Mouse (Mus musculus) stomach, embryonic 15.5 days (tissue): ENCODE results near the gene Col23a1. TPM values are rescaled to one million over a fixed set of nuclear protein-coding genes. Genes with fewer than 3 reads are reported as not detected.
A peak's percentile ranks its signal among the peaks of the same experiment; 100 is the strongest.

ENCODE experiments used
- ATAC-seq: fragments of 200-750 bp; cut with Nextera tagmentation; 2 replicates; pipeline ENCODE4 v1.8.0; 2017; ENCODE audit warnings: low read depth, moderate number of reproducible peaks, moderate TSS enrichment; ENCODE audit not compliant: insufficient read depth, low FRiP score
- H3K27ac ChIP-seq: fragments of 300-500 bp; sonication (generic); 2 replicates; pipeline ENCODE4 v1.5.1; 2015; ENCODE audit warnings: mild to moderate bottlenecking, inconsistent platforms
- H3K27me3 ChIP-seq: fragments of 300-500 bp; sonication (generic); replicated peaks from 2 replicates; pipeline ENCODE4 v1.6.1; 2015; ENCODE audit warnings: inconsistent platforms
- H3K36me3 ChIP-seq: fragments of 300-500 bp; sonication (generic); 2 replicates; pipeline ENCODE4 v1.6.1; 2015; ENCODE audit warnings: inconsistent platforms
- H3K4me1 ChIP-seq: fragments of 300-500 bp; sonication (generic); 2 replicates; pipeline ENCODE4 v1.6.1; 2015; ENCODE audit warnings: inconsistent platforms
- H3K4me2 ChIP-seq: fragments of 300-500 bp; sonication (generic); 2 replicates; pipeline ENCODE4 v1.6.1; 2015; ENCODE audit warnings: mild to moderate bottlenecking, inconsistent platforms
- H3K4me3 ChIP-seq: fragments of 300-500 bp; sonication (generic); replicated peaks from 2 replicates; pipeline ENCODE4 v1.5.1; 2015; ENCODE audit warnings: inconsistent platforms
- H3K9ac ChIP-seq: fragments of 300-500 bp; sonication (generic); 2 replicates; pipeline ENCODE4 v1.6.1; 2015; ENCODE audit warnings: inconsistent platforms
- H3K9me3 ChIP-seq: fragments of 300-500 bp; sonication (generic); 2 replicates; pipeline ENCODE4 v1.6.1; 2016; ENCODE audit warnings: inconsistent platforms
- WGBS: fragments of 180-500 bp; shearing (Covaris S2); methylation state at CpG from one replicate; pipeline ENCODE4 v1.1.7; 2015; 5-methylcytosine and 5-hydroxymethylcytosine counted together
- polyA plus RNA-seq: library from polyadenylated mRNA; unstranded; fragments of >200 nt; fragmentation: Nextera tagmentation; extraction: Ambion mirVana; gene quantifications from 2 replicates; pipeline ENCODE4 v1.2.1, GENCODE M21; 2015

The Col23a1 gene
- 18.6 and 21.2 TPM in 2 replicates for polyA plus RNA-seq

DNA sequence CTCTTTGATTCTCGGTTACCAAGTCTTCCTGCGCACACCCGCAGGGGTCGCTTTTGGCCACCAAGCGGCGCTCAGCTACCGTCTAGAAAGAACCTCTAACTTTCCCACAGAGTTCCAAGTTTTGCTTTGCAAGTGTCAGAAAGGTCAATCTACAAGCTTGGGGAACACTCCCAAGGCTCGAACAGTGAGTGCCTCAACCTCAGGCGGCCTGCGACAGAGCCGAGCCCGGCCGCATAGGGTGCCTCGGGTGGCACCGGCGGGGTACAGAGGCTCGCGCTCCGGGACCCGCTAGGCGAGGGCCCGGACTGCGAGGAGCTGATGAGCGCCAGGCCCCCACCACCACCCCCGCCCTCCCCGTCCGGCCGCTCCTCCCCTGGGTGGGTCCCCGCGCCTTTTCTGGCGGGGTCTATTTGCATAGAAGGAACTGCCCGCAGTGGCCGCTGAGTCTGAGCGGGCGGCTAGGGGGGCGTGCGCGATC lies at the start of gene Col23a1:
Gene Col23a1, plus strand, starts transcription at position 357 of the 478 bp plus-strand sequence.
- no peaks in the 10 kb centered on the region for H3K36me3 ChIP-seq
- peaks cover 4% of the 10 kb centered on the region; the same call in 1 of the 2 replicates for H3K4me1 ChIP-seq
- H3K27me3 ChIP-seq = no peaks in the 10 kb centered on the region
- WGBS = 1% methylated on average over 35 of the region's 38 CpGs
- peak; percentile 86 for ATAC-seq
- H3K27ac ChIP-seq = peak within 1 kb of the TSS; percentile 88
- H3K9ac ChIP-seq = peak within 1 kb of the TSS; percentile 37; the same call in 1 of the 2 replicates
- no peaks in the 10 kb centered on the region for H3K9me3 ChIP-seq
- peak within 1 kb of the TSS; percentile 64 for H3K4me3 ChIP-seq
- peak within 1 kb of the TSS; percentile 94 for H3K4me2 ChIP-seq

DNA sequence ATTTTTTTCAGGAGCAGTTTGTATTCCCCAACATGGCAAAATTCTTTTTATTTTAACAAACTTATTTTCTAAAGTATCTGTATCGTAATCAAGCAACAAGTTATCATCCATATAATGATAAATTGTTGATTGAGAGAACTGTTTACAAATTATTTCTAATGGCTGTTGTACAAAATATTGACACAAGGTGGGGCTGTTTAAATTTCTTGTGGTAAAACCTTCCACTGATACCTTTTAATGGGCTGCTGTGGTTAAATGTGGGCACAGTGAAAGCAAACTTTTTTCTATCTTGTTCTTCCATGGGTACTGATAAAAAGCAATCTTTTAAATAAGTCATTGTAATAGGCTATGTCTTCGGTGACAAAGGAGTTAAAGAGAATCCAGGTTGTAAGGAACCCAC lies 46.8 kb upstream of the Col23a1 start:
- ATAC-seq = no peak
- Histone ChIP-seq H3K4me3 (no peak overlapping the region), H3K9ac (no peak overlapping the region), H3K4me2 (no peak overlapping the region), H3K36me3 (no peaks in the 10 kb centered on the region), H3K27me3 (no peaks in the 10 kb centered on the region), H3K4me1 (no peaks in the 10 kb centered on the region), H3K9me3 (no peaks in the 10 kb centered on the region), H3K27ac (no peak overlapping the region)
- WGBS = 84% methylated on average over 2 of the region's 2 CpGs

DNA sequence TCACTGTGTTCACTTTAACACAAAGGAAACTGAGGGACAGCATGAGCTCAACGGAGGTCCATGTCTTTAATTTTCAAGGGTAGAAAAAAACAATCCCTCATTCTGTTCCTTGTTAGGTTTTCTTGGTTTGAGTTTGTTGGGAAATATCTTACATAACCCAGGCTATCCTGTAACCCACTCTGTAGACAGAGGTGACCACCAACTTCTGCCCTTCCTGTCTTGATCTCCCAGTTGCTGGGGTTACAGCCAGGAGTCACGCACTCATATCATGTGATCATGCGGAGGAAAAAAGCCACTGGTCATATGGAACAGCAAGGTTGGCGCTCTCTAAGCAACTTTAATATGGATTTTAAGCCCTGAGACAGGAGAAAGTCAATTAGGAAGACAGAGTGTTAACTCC lies 32.7 kb upstream of the Col23a1 start:
- Histone ChIP-seq H3K27ac (no peak overlapping the region), H3K27me3 (no peaks in the 10 kb centered on the region), H3K9ac (no peak overlapping the region), H3K4me1 (no peaks in the 10 kb centered on the region), H3K36me3 (no peaks in the 10 kb centered on the region), H3K4me3 (no peak overlapping the region), H3K4me2 (no peak overlapping the region), H3K9me3 (no peaks in the 10 kb centered on the region)
- 88% methylated on average over 4 of the region's 4 CpGs for WGBS
- ATAC-seq = no peak

DNA sequence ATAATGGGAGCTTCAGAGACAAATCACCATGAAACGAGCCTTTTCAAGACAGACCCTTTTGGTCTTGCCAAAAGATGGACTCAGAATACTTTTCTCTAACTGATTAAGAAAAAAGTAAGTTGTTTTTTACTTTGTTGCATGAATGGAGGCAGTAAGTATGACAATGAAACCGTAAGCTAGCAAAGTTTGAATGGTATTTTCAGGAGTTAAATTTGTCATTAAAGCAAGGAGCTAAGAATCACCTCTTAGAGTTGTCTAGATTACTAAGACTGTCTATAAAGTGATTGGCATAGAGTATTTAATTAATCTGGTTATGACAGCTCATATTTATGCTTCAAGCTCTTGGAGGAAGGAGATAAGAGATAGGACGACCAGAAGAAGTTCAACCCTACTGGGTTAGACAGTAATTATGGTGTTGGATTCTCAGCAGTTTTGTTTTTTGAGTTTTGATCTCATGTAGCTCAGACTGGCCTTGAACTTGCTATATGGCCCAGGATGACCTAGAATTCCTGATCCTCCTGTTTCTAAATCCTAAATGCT lies 28.0 kb upstream of the Col23a1 start, which contains the start of gene Clk4:
Gene Clk4, plus strand, starts transcription at position 51 of the 540 bp plus-strand sequence.
- peak within 1 kb of the TSS; percentile 48; the same call in 1 of the 2 replicates for H3K9ac ChIP-seq
- H3K4me3 ChIP-seq = peak within 1 kb of the TSS; percentile 99
- WGBS = 85% methylated on average over 3 of the region's 3 CpGs
- H3K4me1 ChIP-seq = peaks cover 10% of the 10 kb centered on the region
- peak within 1 kb of the TSS; percentile 91 for H3K27ac ChIP-seq
- H3K4me2 ChIP-seq = peak within 1 kb of the TSS; percentile 94
- no peaks in the 10 kb centered on the region for H3K9me3 ChIP-seq
- ATAC-seq = no peak
- H3K27me3 ChIP-seq = no peaks in the 10 kb centered on the region
- no peaks in the 10 kb centered on the region for H3K36me3 ChIP-seq

DNA sequence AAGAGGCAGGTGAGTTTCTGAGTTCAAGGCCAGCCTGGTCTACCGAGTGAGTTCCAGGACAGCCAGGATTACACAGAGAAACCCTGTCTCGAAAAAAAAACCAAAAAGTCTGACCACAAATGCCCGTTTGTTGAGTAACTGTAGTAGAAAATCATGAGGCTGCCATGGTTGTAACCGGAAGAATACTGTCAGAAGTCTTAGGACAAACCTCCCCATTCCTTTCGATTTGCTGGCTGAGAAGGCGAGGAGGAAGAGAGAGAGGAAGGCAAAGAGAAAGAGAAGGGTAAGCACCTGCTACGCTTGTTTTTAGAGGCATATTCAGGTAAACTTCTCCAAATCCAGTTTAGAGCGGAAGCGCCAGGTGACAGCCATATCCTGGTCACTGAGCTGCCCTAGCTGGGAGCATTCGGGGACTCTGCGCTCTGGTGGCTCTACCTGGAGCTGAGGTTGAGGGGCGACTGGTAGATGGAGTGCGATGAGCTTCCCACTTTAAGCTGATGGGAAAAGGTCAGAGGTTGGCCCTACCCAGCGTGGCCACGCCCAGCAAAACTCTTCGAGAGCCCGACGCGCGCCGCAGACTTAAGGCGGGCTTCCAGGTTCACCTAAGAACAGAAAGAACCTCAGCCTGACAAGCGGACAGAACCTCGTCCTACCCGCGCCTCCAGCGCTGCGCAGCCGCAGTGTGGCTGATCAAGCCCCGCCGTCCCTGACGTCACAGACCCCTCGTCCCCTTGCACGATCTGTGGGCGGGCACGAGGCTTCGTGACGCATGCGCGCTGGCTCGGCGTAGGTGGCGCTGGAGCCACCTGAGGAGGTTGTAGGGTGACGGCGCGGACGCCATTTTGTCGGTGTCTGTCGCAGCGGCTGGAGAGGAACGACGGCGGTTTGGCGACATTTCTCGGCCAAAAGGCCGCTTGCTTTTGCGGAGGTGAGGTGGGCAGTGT lies 27.1 kb upstream of the Col23a1 start, which contains the start of gene BC049762:
Gene BC049762, minus strand, starts transcription at position 705 of the 944 bp plus-strand sequence.
- Histone ChIP-seq H3K36me3 (peaks cover 3% of the 10 kb centered on the region; the same call in 1 of the 2 replicates), H3K4me2 (peak within 1 kb of the TSS; percentile 94), H3K9ac (peak within 1 kb of the TSS; percentile 97), H3K4me1 (peaks cover 10% of the 10 kb centered on the region), H3K27me3 (no peaks in the 10 kb centered on the region), H3K9me3 (no peaks in the 10 kb centered on the region), H3K27ac (peak within 1 kb of the TSS; percentile 91), H3K4me3 (peak within 1 kb of the TSS; percentile 99)
- ATAC-seq = peak; percentile 97
- WGBS = 7% methylated on average over 57 of the region's 57 CpGs

DNA sequence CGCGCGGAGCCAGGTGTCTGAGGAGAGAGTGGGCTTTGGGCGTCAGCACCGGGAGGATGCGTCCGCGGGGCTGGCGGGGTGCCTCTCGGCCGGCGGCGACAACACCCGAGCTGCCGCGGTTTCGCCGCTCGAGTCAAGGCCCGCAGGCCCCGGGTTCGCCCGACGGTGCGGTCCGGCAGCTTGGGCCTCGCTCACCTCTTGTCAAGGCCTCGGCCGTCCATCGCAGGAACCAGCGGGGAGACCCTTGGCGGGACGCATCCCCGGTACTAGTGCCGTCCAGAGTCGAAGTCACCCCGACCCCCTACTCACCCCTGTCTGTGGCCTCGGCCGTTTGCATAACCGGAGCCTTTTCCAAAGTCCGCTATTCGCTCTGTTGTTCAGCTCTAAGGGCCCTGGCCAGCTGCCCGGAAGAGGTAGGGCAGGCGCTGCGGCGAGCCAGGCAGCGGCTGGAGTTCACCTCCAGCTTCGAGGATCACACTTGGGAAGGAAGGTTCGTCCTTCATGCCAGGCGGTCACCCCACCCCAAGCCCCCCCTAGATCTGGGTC lies 26.4 kb upstream of the Col23a1 start:
- H3K9ac ChIP-seq = peak overlapping the region; percentile 97
- H3K4me2 ChIP-seq = peak overlapping the region; percentile 71
- H3K27me3 ChIP-seq = no peaks in the 10 kb centered on the region
- peak overlapping the region; percentile 99 for H3K4me3 ChIP-seq
- H3K4me1 ChIP-seq = peaks cover 10% of the 10 kb centered on the region
- WGBS = 0% methylated on average over 46 of the region's 50 CpGs
- ATAC-seq = peak; percentile 45
- H3K36me3 ChIP-seq = peaks cover 3% of the 10 kb centered on the region; the same call in 1 of the 2 replicates
- H3K27ac ChIP-seq = peak overlapping the region; percentile 90
- no peaks in the 10 kb centered on the region for H3K9me3 ChIP-seq

DNA sequence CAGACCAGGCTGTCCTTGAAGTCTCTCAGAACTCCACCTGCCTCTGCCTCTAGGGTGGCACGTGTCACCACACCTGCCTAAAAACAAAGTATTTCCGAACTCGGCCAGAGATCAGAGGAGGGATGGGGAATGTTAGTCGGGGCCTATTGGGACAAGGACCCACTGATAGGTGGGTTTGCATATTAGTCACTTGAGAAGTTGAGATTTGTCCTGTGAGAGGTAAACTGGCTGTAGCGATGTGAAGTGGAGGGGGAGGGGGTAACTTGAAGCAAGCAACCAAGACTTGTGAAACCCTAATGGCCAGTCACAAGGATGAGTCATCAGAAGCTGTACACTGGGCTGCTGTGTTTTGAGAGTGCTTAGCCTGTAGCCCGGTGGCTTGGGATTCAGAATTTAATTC lies 25.4 kb upstream of the Col23a1 start:
- Histone ChIP-seq H3K36me3 (peaks cover 3% of the 10 kb centered on the region; the same call in 1 of the 2 replicates), H3K27me3 (no peaks in the 10 kb centered on the region), H3K27ac (peak overlapping the region; percentile 18; the same call in 1 of the 2 replicates), H3K4me1 (peaks cover 10% of the 10 kb centered on the region), H3K4me3 (peak overlapping the region; percentile 99), H3K9me3 (no peaks in the 10 kb centered on the region), H3K4me2 (peak overlapping the region; percentile 71), H3K9ac (no peak overlapping the region)
- WGBS = 8% methylated on average over 6 of the region's 6 CpGs
- no peak for ATAC-seq

DNA sequence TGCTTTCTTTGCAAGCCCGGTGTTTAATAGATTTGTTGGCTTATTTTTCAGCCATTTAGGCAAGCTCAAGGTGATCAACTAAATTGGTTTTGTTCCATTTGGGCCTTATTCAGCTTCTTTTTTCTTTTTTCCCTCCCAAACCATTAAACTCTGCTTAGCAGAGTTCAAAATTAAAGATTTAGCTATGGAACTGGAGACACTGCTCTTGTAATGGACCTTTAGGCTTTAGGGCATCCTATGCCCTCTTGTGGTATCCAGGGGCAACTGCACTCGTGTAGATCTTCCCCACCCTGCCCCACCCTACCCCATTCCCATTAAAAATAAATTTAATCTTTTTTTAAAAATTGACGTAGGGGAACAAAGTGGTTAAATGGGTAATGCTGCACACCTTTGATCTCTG lies 24.4 kb upstream of the Col23a1 start:
- peak overlapping the region; percentile 7; the same call in 1 of the 2 replicates for H3K4me3 ChIP-seq
- H3K9ac ChIP-seq = no peak overlapping the region
- H3K27ac ChIP-seq = no peak overlapping the region
- 39% methylated on average over 3 of the region's 3 CpGs for WGBS
- no peaks in the 10 kb centered on the region for H3K27me3 ChIP-seq
- no peak for ATAC-seq
- peaks cover 10% of the 10 kb centered on the region for H3K4me1 ChIP-seq
- H3K9me3 ChIP-seq = no peaks in the 10 kb centered on the region
- peak overlapping the region; percentile 71 for H3K4me2 ChIP-seq
- peaks cover 5% of the 10 kb centered on the region; the same call in 1 of the 2 replicates for H3K36me3 ChIP-seq

DNA sequence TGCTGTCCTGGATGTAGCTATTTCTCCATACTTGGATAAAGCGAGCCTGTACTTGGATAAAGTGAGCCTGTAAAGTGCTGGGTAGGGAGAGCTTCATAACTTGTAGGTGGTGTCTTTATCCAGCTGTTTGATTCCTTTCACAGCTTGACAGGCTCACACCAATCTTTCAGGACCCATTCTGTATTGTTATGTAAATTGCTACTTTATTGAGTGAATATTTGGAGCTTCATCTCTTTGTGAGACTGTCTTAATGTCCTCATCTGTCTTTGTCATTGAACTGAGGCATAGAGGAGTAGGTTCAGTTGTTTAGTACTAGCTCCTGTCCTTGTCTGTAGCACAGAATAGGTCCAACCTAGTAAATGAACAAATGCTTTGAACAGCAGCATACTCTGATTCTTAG lies 15.3 kb upstream of the Col23a1 start:
- Histone ChIP-seq H3K27ac (no peak overlapping the region), H3K4me3 (no peak overlapping the region), H3K36me3 (peaks cover 38% of the 10 kb centered on the region), H3K27me3 (no peaks in the 10 kb centered on the region), H3K4me2 (no peak overlapping the region), H3K4me1 (no peaks in the 10 kb centered on the region), H3K9ac (no peak overlapping the region), H3K9me3 (no peaks in the 10 kb centered on the region)
- WGBS = 83% methylated on average over 1 of the region's 1 CpGs
- ATAC-seq = no peak

DNA sequence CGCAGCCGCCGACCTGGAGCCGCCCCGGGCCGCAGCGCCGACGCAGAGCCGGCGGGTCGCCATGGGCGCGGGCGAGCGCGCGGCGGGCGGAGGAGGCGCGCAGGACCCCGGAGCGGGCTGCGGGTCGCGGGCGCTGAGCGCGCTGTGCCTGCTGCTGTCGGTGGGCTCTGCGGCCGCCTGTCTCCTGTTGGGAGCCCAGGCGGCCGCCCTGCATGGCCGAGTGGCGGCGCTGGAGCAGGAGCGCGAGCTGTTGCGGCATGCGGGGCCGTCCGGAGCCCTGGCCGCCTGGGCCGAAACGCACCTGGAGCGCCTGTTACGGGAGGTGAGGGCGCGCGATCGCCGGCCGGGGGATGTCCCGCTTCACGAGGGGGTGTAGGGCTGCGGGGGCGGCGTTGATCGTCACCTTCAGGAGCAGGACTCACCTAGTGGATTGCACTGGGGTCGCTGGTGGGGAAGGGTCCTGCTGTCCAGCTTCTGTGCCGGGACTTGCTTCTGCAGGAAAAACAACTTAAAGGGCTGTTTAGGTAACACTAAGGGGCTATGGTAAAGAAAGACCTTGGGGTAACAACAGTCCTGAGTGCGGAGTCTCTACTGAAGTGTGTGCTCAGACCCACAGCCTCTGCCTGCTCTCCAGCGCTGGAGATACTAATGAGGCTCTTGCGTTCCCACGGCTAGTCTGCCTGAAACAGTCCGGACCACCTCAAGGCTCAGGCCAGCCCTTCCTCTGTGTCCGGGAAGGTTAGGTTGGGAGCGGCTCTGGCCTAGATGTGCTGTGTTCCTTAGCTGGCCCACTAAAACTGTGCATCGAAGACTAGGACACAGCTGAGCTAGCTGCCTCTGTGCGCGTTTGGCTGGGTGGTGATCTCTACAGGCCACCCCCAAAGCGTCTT lies 591 bp downstream of the Col23a1 start:
- Histone ChIP-seq H3K27ac (peak overlapping the region; percentile 88), H3K9ac (peak overlapping the region; percentile 37; the same call in 1 of the 2 replicates), H3K36me3 (no peaks in the 10 kb centered on the region), H3K4me1 (peaks cover 4% of the 10 kb centered on the region; the same call in 1 of the 2 replicates), H3K4me3 (peak overlapping the region; percentile 64), H3K9me3 (no peaks in the 10 kb centered on the region), H3K27me3 (no peaks in the 10 kb centered on the region), H3K4me2 (peak overlapping the region; percentile 94)
- 2% methylated on average over 66 of the region's 74 CpGs for WGBS
- peak; percentile 68 for ATAC-seq
